Mouse (Mus musculus) heart, postnatal 0 days (tissue): ENCODE measurements around the gene Smarce1. TPM values are rescaled to one million over a fixed set of nuclear protein-coding genes. Genes with fewer than 3 reads are reported as not detected.

Source experiments
- ATAC-seq: fragments of 200-750 bp; cut with Nextera tagmentation; 2 replicates; pipeline ENCODE4 v1.8.0; 2017; ENCODE audit warnings: low read depth, moderate number of reproducible peaks, moderate library complexity; ENCODE audit not compliant: insufficient read depth
- DNase-seq: peaks from one replicate; pipeline ENCODE4 v3.0.0-alpha.2; 2016; ENCODE audit warnings: low spot score
- H3K27ac ChIP-seq: fragments of 300-500 bp; sonication (generic); 2 replicates; pipeline ENCODE4 v1.5.1; 2014; ENCODE audit warnings: low read depth, mild to moderate bottlenecking
- H3K27me3 ChIP-seq: fragments of 300-500 bp; sonication (generic); 2 replicates; pipeline ENCODE4 v1.6.1; 2014; ENCODE audit warnings: low read length, mixed read lengths; ENCODE audit not compliant: control insufficient read depth, insufficient read depth
- H3K36me3 ChIP-seq: fragments of 300-500 bp; sonication (generic); replicated peaks from 2 replicates; pipeline ENCODE4 v1.6.1; 2014; ENCODE audit warnings: low read length, mixed read lengths; ENCODE audit not compliant: control insufficient read depth, insufficient read depth
- H3K4me1 ChIP-seq: fragments of 300-500 bp; sonication (generic); 2 replicates; pipeline ENCODE4 v1.6.1; 2014; ENCODE audit warnings: antibody characterized with exemption; ENCODE audit not compliant: control insufficient read depth, insufficient read depth
- H3K4me2 ChIP-seq: fragments of 300-500 bp; sonication (generic); 2 replicates; pipeline ENCODE4 v1.6.1; 2014; ENCODE audit warnings: low read depth, mild to moderate bottlenecking, low read length, moderate library complexity
- H3K4me3 ChIP-seq: fragments of 300-500 bp; sonication (generic); 2 replicates; pipeline ENCODE4 v1.5.1; 2014; ENCODE audit warnings: low read depth, low read length
- H3K9ac ChIP-seq: fragments of 300-500 bp; sonication (generic); replicated peaks from 2 replicates; pipeline ENCODE4 v1.6.1; 2014; ENCODE audit warnings: low read depth, low read length, mixed read lengths
- H3K9me3 ChIP-seq: fragments of 300-500 bp; sonication (generic); replicated peaks from 2 replicates; pipeline ENCODE4 v1.6.1; 2016; ENCODE audit warnings: low read length; ENCODE audit not compliant: control insufficient read depth
- CTCF ChIP-seq: IDR thresholded peaks from 2 replicates; pipeline ENCODE4 v1.5.1; 2016; ENCODE audit warnings: antibody characterized with exemption, control low read depth, low read depth
- EP300 ChIP-seq: IDR thresholded peaks from 2 replicates; pipeline ENCODE4 v1.6.1; 2016; ENCODE audit warnings: antibody characterized with exemption, low read depth
- WGBS: fragments of 180-500 bp; shearing (Covaris S2); extraction: QIAGEN DNeasy Blood & Tissue Kit; methylation state at CpG from one replicate; pipeline ENCODE4 v1.1.7; 2014; 5-methylcytosine and 5-hydroxymethylcytosine counted together
- polyA plus RNA-seq: library from polyadenylated mRNA; unstranded; fragments of >200 nt; fragmentation: Nextera tagmentation; extraction: Ambion mirVana; gene quantifications from 2 replicates; pipeline ENCODE4 v1.2.1, GENCODE M21; 2015
- total RNA-seq: library from RNA; depleted of rRNA; stranded (reverse); fragments of >200 nt; gene quantifications from 2 replicates; pipeline ENCODE4 v1.2.3, GENCODE M21; 2014; ENCODE audit warnings: low replicate concordance; rRNA removed

Gene Smarce1
- total and polyA plus RNA-seq, 2 experiments from 2014 or later = 96.9 to 126 TPM

DNA sequence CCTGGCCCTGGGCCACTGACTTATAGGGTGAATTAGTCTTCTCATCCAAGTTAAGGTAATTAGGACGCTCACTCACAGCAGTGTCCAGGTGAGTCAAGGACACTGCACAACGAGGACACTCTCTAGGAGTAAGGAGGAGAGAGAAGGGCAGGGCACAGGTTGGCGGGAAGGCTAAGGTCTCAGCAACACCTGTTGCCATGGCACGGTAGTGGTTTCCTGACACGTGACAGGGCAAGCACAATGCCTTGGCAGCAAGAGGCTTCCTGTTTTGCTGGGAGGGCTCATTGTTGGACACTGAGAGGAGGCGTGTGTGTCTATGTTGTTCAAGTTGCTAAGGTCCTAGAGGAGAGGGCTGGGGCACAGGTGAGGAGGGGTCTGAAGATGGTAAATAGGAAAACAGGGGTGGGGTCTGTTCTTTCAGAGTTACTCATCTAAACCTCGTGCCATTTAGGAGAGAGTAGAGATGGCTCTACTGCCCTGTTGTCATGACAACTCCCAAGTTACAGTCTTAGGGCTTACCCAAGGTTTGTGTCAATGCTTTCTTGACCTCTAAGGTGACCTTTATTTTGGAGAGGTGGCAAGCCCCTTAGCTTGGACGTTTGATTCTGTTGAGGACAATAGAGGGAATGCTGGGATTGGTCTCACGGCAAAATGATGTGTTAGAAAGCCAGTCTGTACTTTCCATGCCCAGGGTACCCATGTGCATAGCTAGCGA, 67.7 kb downstream of the Smarce1 start:
- Histone ChIP-seq H3K27ac (no peak overlapping the region), H3K9ac (no peak overlapping the region), H3K4me3 (no peak overlapping the region), H3K9me3 (no peaks in the 10 kb centered on the region), H3K4me1 (no peaks in the 10 kb centered on the region), H3K27me3 (no peaks in the 10 kb centered on the region), H3K36me3 (no peaks in the 10 kb centered on the region), H3K4me2 (no peak overlapping the region)
- DNase-seq (no peak), ATAC-seq (no peak)
- TF ChIP-seq EP300 (no peak), CTCF (no peak)
- 70% methylated on average over 10 of the region's 10 CpGs for WGBS

DNA sequence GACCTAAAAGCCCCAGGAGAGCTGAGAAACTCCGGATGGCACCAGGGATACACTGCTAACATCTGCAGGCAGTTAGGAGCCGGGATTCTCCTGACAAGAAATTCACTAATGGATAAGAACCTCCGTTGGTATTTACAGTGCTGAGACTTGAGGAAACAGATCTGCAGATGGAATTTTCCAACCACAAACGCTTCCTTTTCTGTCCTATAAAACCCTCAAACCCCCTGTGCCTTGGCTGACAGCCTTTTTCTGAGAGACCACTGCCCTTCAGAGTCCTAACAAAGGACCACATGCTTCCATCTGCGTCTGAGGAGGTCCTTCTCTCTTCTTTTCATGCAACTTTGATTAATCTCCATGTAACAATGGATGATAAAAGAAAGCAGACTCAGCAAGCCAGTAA, 69.2 kb downstream of the Smarce1 start:
- 43% methylated on average over 5 of the region's 5 CpGs for WGBS
- no peak for TF ChIP-seq CTCF
- DNase-seq (no peak), ATAC-seq (no peak)
- Histone ChIP-seq H3K9ac (no peak overlapping the region), H3K4me3 (no peak overlapping the region), H3K36me3 (no peaks in the 10 kb centered on the region), H3K9me3 (no peaks in the 10 kb centered on the region), H3K27me3 (no peaks in the 10 kb centered on the region), H3K4me2 (no peak overlapping the region), H3K4me1 (no peaks in the 10 kb centered on the region), H3K27ac (no peak overlapping the region)

DNA sequence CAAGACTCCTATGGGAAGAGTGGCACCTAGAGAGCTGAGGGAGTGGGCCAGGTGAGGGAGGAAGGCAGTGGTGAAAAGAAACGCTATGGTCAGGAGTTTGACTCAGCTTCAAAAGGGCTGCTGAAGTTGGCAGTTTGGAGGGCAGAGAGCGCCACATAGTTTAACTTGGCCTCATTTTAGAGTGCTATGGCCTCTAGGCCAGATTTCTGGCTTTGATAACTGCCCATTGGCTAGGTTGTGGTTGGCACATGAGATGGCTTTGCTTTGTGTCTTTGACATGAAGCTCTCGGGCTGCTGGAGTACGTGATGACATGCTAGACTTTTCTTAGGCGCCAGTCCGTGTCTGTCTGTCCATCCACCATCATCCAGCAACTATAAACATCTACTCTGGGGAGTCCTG, 70.6 kb downstream of the Smarce1 start:
- Histone ChIP-seq H3K4me1 (no peaks in the 10 kb centered on the region), H3K9ac (no peak overlapping the region), H3K4me2 (no peak overlapping the region), H3K9me3 (no peaks in the 10 kb centered on the region), H3K36me3 (no peaks in the 10 kb centered on the region), H3K4me3 (no peak overlapping the region), H3K27ac (no peak overlapping the region), H3K27me3 (no peaks in the 10 kb centered on the region)
- no peak for TF ChIP-seq CTCF
- DNase-seq (no peak), ATAC-seq (no peak)
- WGBS = 76% methylated on average over 6 of the region's 6 CpGs

Other genes starting within 250 kb of the Smarce1 start
- 4.2 and 14.7 TPM in 2 replicates for gene Gjd3, start 248.0 kb downstream of the Smarce1 start, total RNA-seq
- 5.8 and 6.3 TPM in 2 replicates for gene Gjd3, start 248.0 kb downstream of the Smarce1 start, polyA plus RNA-seq
- gene Top2a, start 206.8 kb downstream of the Smarce1 start, total RNA-seq = 52.9 and 91.1 TPM in 2 replicates
- gene Top2a, start 206.8 kb downstream of the Smarce1 start, polyA plus RNA-seq = 38.2 and 38.9 TPM in 2 replicates
- 221 and 277 TPM in 2 replicates for gene Igfbp4, start 189.8 kb downstream of the Smarce1 start, total RNA-seq
- gene Igfbp4, start 189.8 kb downstream of the Smarce1 start, polyA plus RNA-seq = 186 and 201 TPM in 2 replicates
- gene Tns4, start 141.7 kb downstream of the Smarce1 start, total RNA-seq = 0.69 TPM in 1 of 2 replicates, not detected in the other
- 0.05 and 0.12 TPM in 2 replicates for gene Tns4, start 141.7 kb downstream of the Smarce1 start, polyA plus RNA-seq
- gene Ccr7, start 75.9 kb downstream of the Smarce1 start, total RNA-seq = 0.73 TPM in 1 of 2 replicates, not detected in the other
- gene Ccr7, start 75.9 kb downstream of the Smarce1 start, polyA plus RNA-seq = 0.11 TPM in 2 replicates
- 4.5 and 5.7 TPM in 2 replicates for gene Krt222, start 13.1 kb upstream of the Smarce1 start, total RNA-seq
- gene Krt222, start 13.1 kb upstream of the Smarce1 start, polyA plus RNA-seq = 6.9 and 7.9 TPM in 2 replicates
- gene Krt24, start 54.2 kb upstream of the Smarce1 start, total RNA-seq = not detected in 2 replicates
- gene Krt24, start 54.2 kb upstream of the Smarce1 start, polyA plus RNA-seq = not detected in 2 replicates
- not detected in 2 replicates for gene Krt25, start 91.9 kb upstream of the Smarce1 start, total RNA-seq
- gene Krt25, start 91.9 kb upstream of the Smarce1 start, polyA plus RNA-seq = 0.07 and 0.12 TPM in 2 replicates
- gene Krt26, start 106.9 kb upstream of the Smarce1 start, total RNA-seq = not detected in 2 replicates
- not detected in 2 replicates for gene Krt26, start 106.9 kb upstream of the Smarce1 start, polyA plus RNA-seq
- not detected in 2 replicates for gene Krt27, start 120.1 kb upstream of the Smarce1 start, total RNA-seq
- gene Krt27, start 120.1 kb upstream of the Smarce1 start, polyA plus RNA-seq = not detected in 2 replicates
- gene Krt28, start 143.9 kb upstream of the Smarce1 start, total RNA-seq = 3.1 TPM in 1 of 2 replicates, not detected in the other
- 0.10 and 0.14 TPM in 2 replicates for gene Krt28, start 143.9 kb upstream of the Smarce1 start, polyA plus RNA-seq
- 0.31 and 0.84 TPM in 2 replicates for gene Krt10, start 158.3 kb upstream of the Smarce1 start, total RNA-seq
- gene Krt10, start 158.3 kb upstream of the Smarce1 start, polyA plus RNA-seq = 20.4 and 22.6 TPM in 2 replicates
- not detected in 2 replicates for gene Krt12, start 191.2 kb upstream of the Smarce1 start, total RNA-seq
- not detected in 2 replicates for gene Krt12, start 191.2 kb upstream of the Smarce1 start, polyA plus RNA-seq
- gene Krt20, start 207.1 kb upstream of the Smarce1 start, total RNA-seq = not detected in 2 replicates
- gene Krt20, start 207.1 kb upstream of the Smarce1 start, polyA plus RNA-seq = 0.26 and 0.38 TPM in 2 replicates